Mouse (Mus musculus) left cerebral cortex, postnatal 14 days (tissue): Measurements from ENCODE around the gene Coa6. TPM values are rescaled to one million over a fixed set of nuclear protein-coding genes. Genes with fewer than 3 reads are reported as not detected.

ENCODE experiments used
- DNase-seq, 2 experiments: peaks; one replicate each; pipeline ENCODE4 v3.0.0; 2021 to 2022; ENCODE audit warnings: low spot score in 2 of 2, mixed read lengths in 1 of 2
- intact Hi-C: fragments of 180-260 bp; cut with DNase I; formaldehyde crosslinking; loops from one replicate; pipeline ENCODE4 v1.15.1; 2025
- total RNA-seq, 2 experiments: library from RNA; stranded (reverse); gene quantifications; 2 replicates each; pipeline ENCODE4 v1.2.3; 2021

The Coa6 gene
- total RNA-seq, 2 experiments from 2014 or later, result 27.4 to 30.5 TPM

- intact Hi-C loops, result no loop called here
- no peak for DNase-seq
Measured at GRCm38 (mm10) chr8:126451158-126451557, 28.8 kb downstream of the Coa6 start.

GRCm38 (mm10) chr8:126455383-126455782 is 33.1 kb downstream of the Coa6 start:
- no peak for DNase-seq
- intact Hi-C loops, result no loop called here

GRCm38 (mm10) chr8:126460274-126460673 is 38.0 kb downstream of the Coa6 start:
- DNase-seq, result peak in 1 of 2 experiments; percentile 41
- intact Hi-C loops, result no loop called here

GRCm38 (mm10) chr8:126461735-126462134 is 39.4 kb downstream of the Coa6 start:
- DNase-seq, result no peak
- intact Hi-C loops, result no loop called here

- no peak for DNase-seq
- intact Hi-C loops, result no loop called here
Measured at GRCm38 (mm10) chr8:126464071-126464470, 41.8 kb downstream of the Coa6 start.

GRCm38 (mm10) chr8:126473802-126474298 is 51.5 kb downstream of the Coa6 start:
- peak; percentile 14 to 16 for DNase-seq
- intact Hi-C loops, result no loop called here

GRCm38 (mm10) chr8:126474299-126475187 is 52.2 kb downstream of the Coa6 start, which contains the start of gene Tarbp1:
Gene Tarbp1, minus strand, starts transcription at chr8:126475065.
- DNase-seq, result peak; percentile 89 to 90

More at GRCm38 (mm10) chr8:126474299-126475187, 52.2 kb downstream of the Coa6 start, which contains the start of gene Tarbp1:
- intact Hi-C loops, result no loop called here

Other genes starting within 250 kb of the Coa6 start
- gene Slc35f3, start 124.0 kb upstream of the Coa6 start, total RNA-seq, result 10 to 100 TPM; 25.7 to 27.0 TPM
- gene Tarbp1, start 52.5 kb downstream of the Coa6 start, total RNA-seq, result 1 to 10 TPM; 3.5 to 4.1 TPM
- 10 to 100 TPM; 56.9 to 62.5 TPM for gene Irf2bp2, start 171.5 kb downstream of the Coa6 start, total RNA-seq